ENCODE assay signal across 9 mouse cellular contexts in the genomic region with DNA sequence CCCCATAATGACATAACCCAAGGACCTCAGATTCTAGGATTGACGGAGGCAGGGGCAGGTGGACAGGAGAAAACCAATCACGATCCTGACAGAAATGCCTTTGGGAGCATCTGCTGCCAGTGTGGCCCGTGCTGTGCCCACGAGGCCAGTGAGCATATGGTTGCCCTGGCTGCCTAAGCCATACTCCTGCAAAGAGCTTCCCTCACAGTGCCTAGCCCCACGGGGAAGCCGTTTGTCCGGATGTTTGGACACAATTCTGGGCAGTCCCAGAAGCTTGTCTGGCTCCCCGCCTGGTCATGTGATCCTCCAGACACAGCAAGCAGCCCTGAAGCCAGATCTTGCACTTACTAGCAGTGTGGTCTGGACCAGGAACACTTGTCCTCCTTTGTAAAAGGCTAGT. TPM values are rescaled to one million over a fixed set of nuclear protein-coding genes. Genes with fewer than 3 reads are reported as not detected.
A peak's percentile ranks its signal among the peaks of the same experiment; 100 is the strongest.
DNase-seq lines count a peak whose midpoint lies in the region; ATAC-seq and TF ChIP-seq lines count a peak whose summit lies in the region.
"Had no signal": no experiment of that assay in that cellular context is flagged by ENCODE, and none has a peak within 500 bp of the region (broad histone marks: within the 10 kb centered on the region; RNA-seq: fewer than 3 reads in every experiment).

No protein-coding gene starts in this region.

- intact Hi-C loops in gastrocnemius, adult 2 months (cut with DNase I): no loop called here
- intact Hi-C loops in gastrocnemius, postnatal 36 days (cut with DNase I): no loop called here

- TF ChIP-seq CTCF in gastrocnemius, adult 2 months (IDR thresholded peaks at IDR 0.05): no peak
- TF ChIP-seq CTCF in layer of hippocampus, adult 2 months (conservative IDR thresholded peaks at IDR 0.05): no peak

- H3K4me3 ChIP-seq in gastrocnemius, adult 2 months: no peak overlapping the region
- no peak overlapping the region for H3K4me3 ChIP-seq in layer of hippocampus, adult 2 months

- DNase-seq in gastrocnemius, adult 2 months: peak; percentile 44
- DNase-seq in gastrocnemius, postnatal 36 days: no peak
- DNase-seq in layer of hippocampus, adult 2 months (ENCODE audit: low spot score in 2 of 2): no peak
- no peak for DNase-seq in layer of hippocampus, postnatal 25 days (ENCODE audit: extremely low spot score in 1 of 2, low spot score in 1 of 2)
- peak; percentile 98 to 99 for DNase-seq in cerebellum, postnatal 10 days
- peak; percentile 72 for DNase-seq in lung, postnatal 14 days
- DNase-seq in frontal cortex, postnatal 36 days (ENCODE audit: low spot score in 2 of 2): no peak
- DNase-seq: right cerebral cortex, postnatal 4 days had no signal

- no peak for ATAC-seq in frontal cortex, adult (ENCODE audit: low TSS enrichment)

- H3K27ac ChIP-seq in gastrocnemius, adult 2 months: no peak overlapping the region
- peak overlapping the region; percentile 88; the same call in 1 of the 2 replicates for H3K27ac ChIP-seq in layer of hippocampus, adult 2 months

RNA-seq across cellular contexts. Expression of a gene that starts 24.8 kb away (rescaled TPM):
- not detected for total RNA-seq in gastrocnemius, adult 2 months (2021)
- total RNA-seq in gastrocnemius, postnatal 36 days (2021): under 1 TPM in 1 of 2 experiments, not detected in 1; 0.10 TPM
- total RNA-seq in layer of hippocampus, adult 2 months (2021): 100 to 1,000 TPM; 475 to 499 TPM
- 100 to 1,000 TPM; 388 to 423 TPM for total RNA-seq in layer of hippocampus, postnatal 25 days (2021)

RNA-seq across cellular contexts. Expression of a gene that starts 31.6 kb away (rescaled TPM):
- total RNA-seq in gastrocnemius, adult 2 months (2021): 1 to 10 TPM; 4.3 to 4.5 TPM
- 1 to 10 TPM; 3.8 to 3.9 TPM for total RNA-seq in gastrocnemius, postnatal 36 days (2021)
- total RNA-seq in layer of hippocampus, adult 2 months (2021): 10 to 100 TPM; 35.8 to 35.9 TPM
- 10 to 100 TPM; 35.6 to 38.2 TPM for total RNA-seq in layer of hippocampus, postnatal 25 days (2021)

Comparison
In these comparisons a context has a peak if more than half of its experiments do, and no peak if none do; other contexts are left out.
1. DNase-seq: peak in gastrocnemius, adult 2 months (single experiment), cerebellum, postnatal 10 days (2 of 2) and lung, postnatal 14 days (single experiment); none in gastrocnemius, postnatal 36 days (0 of 2), layer of hippocampus, adult 2 months (0 of 2), layer of hippocampus, postnatal 25 days (0 of 2) and frontal cortex, postnatal 36 days (0 of 2).
2. RNA of a gene that starts 24.8 kb away (total RNA-seq): 475 to 499 TPM in layer of hippocampus, adult 2 months and 388 to 423 TPM in layer of hippocampus, postnatal 25 days; 0.10 TPM in gastrocnemius, postnatal 36 days and not detected in gastrocnemius, adult 2 months; every median in the first group is over 100 times any median in the second.
3. RNA of a gene that starts 31.6 kb away (total RNA-seq): 35.6 to 38.2 TPM in layer of hippocampus, postnatal 25 days and 35.8 to 35.9 TPM in layer of hippocampus, adult 2 months; 4.3 to 4.5 TPM in gastrocnemius, adult 2 months and 3.8 to 3.9 TPM in gastrocnemius, postnatal 36 days; every median in the first group is over 4 times any median in the second.